Comparison of ENCODE assay signal across 26 mouse cellular contexts in genomic region chr9:70021610-70022009, GRCm38 (mm10). TPM values are rescaled to one million over a fixed set of nuclear protein-coding genes. Genes with fewer than 3 reads are reported as not detected.
DNase-seq lines count a peak whose midpoint lies in the region; ATAC-seq and TF ChIP-seq lines count a peak whose summit lies in the region.
"Had no signal": no experiment of that assay in that cellular context is flagged by ENCODE, and none has a peak within 500 bp of the region (broad histone marks: within the 10 kb centered on the region; RNA-seq: fewer than 3 reads in every experiment).

No protein-coding gene starts in this region.

- peaks cover 34% of the 10 kb centered on the region for H3K36me3 ChIP-seq in heart, embryonic 13.5 days
- peaks cover 56% of the 10 kb centered on the region for H3K36me3 ChIP-seq in liver, embryonic 12.5 days
- H3K36me3 ChIP-seq in liver, postnatal 0 days (replicated peaks; ENCODE audit: insufficient read depth, low read length), result peaks cover 30% of the 10 kb centered on the region
- peaks cover 37% of the 10 kb centered on the region for H3K36me3 ChIP-seq in liver, embryonic 14.5 days (replicated peaks; ENCODE audit: control insufficient read depth, insufficient read depth, low read depth)

- peak overlapping the region; percentile 62 for H3K27ac ChIP-seq in heart, embryonic 13.5 days (replicated peaks)
- H3K27ac ChIP-seq in liver, embryonic 12.5 days, result peak overlapping the region; percentile 42; the same call in 1 of the 2 replicates
- H3K27ac ChIP-seq in liver, postnatal 0 days (ENCODE audit: low read depth), result no peak overlapping the region
- no peak overlapping the region for H3K27ac ChIP-seq in liver, embryonic 14.5 days
- H3K27ac ChIP-seq: embryonic facial prominence, embryonic 15.5 days; forebrain, embryonic 10.5 days; gastrocnemius, adult 2 months; hindbrain, embryonic 10.5 days; hindbrain, embryonic 14.5 days had no signal

- no peaks in the 10 kb centered on the region for H3K27me3 ChIP-seq in heart, embryonic 13.5 days (replicated peaks)
- no peaks in the 10 kb centered on the region for H3K27me3 ChIP-seq in liver, embryonic 12.5 days (replicated peaks)
- no peaks in the 10 kb centered on the region for H3K27me3 ChIP-seq in liver, postnatal 0 days (ENCODE audit: insufficient read depth, low read length)
- H3K27me3 ChIP-seq in liver, embryonic 14.5 days (ENCODE audit: control insufficient read depth, insufficient read depth, low read length), result no peaks in the 10 kb centered on the region
- H3K27me3 ChIP-seq: embryonic facial prominence, embryonic 15.5 days had no signal

- H3K4me1 ChIP-seq in heart, embryonic 13.5 days, result peaks cover 22% of the 10 kb centered on the region
- peaks cover 54% of the 10 kb centered on the region for H3K4me1 ChIP-seq in liver, embryonic 12.5 days
- H3K4me1 ChIP-seq in liver, postnatal 0 days (ENCODE audit: insufficient read depth), result peaks cover 7% of the 10 kb centered on the region
- peaks cover 4 to 20% of the 10 kb centered on the region in 2 experiments; a peak in 3 of 4 replicates for H3K4me1 ChIP-seq in liver, embryonic 14.5 days (replicated peaks; ENCODE audit: control insufficient read depth in 2 of 2, insufficient read depth in 2 of 2, low read length in 1 of 2)
- H3K4me1 ChIP-seq: embryonic facial prominence, embryonic 15.5 days; forebrain, embryonic 10.5 days; hindbrain, embryonic 10.5 days had no signal

- DNase-seq in heart, postnatal 25 days (ENCODE audit: low spot score), result no peak
- no peak for DNase-seq in liver, postnatal 0 days
- no peak for DNase-seq in liver, embryonic 14.5 days (ENCODE audit: low read depth in 3 of 3, low spot score in 3 of 3)
- no peak for DNase-seq in urinary bladder, postnatal 14 days (ENCODE audit: low spot score)
- DNase-seq in right cerebral cortex, adult 2 months (ENCODE audit: low spot score in 2 of 2), result no peak
- DNase-seq: adrenal gland, adult 8-10 months; cerebellum, adult 11 months; cerebellum, adult 8-10 months; cerebellum, postnatal 14 days; embryo, embryonic 11 days; gastrocnemius, adult 2 months; gastrocnemius, postnatal 25 days had no signal

- ATAC-seq in heart, embryonic 13.5 days (ENCODE audit: extremely low read depth, insufficient number of reproducible peaks, low FRiP score, low TSS enrichment), result no peak
- peak; percentile 76 for ATAC-seq in liver, embryonic 12.5 days
- ATAC-seq in liver, postnatal 0 days, result no peak
- ATAC-seq in liver, embryonic 14.5 days (ENCODE audit: insufficient read depth), result peak; percentile 66; the same call in 1 of the 2 replicates
- ATAC-seq in megakaryocyte progenitor cell, adult 5-6 weeks (replicated peaks; ENCODE audit: poor library complexity), result peak; percentile 68
- ATAC-seq: forebrain, embryonic 14.5 days had no signal

- H3K9me3 ChIP-seq in heart, embryonic 13.5 days, result no peaks in the 10 kb centered on the region
- no peaks in the 10 kb centered on the region for H3K9me3 ChIP-seq in liver, embryonic 12.5 days (replicated peaks)
- H3K9me3 ChIP-seq in liver, postnatal 0 days (ENCODE audit: low read length), result no peaks in the 10 kb centered on the region
- no peaks in the 10 kb centered on the region for H3K9me3 ChIP-seq in liver, embryonic 14.5 days (ENCODE audit: control insufficient read depth, low read length)
- H3K9me3 ChIP-seq: embryonic facial prominence, embryonic 15.5 days; forebrain, embryonic 10.5 days; hindbrain, embryonic 10.5 days had no signal

- TF ChIP-seq CTCF in liver, postnatal 0 days (IDR thresholded peaks at IDR 0.05; ENCODE audit: low read depth), result no peak
- no peak for TF ChIP-seq CTCF in liver, embryonic 14.5 days (IDR thresholded peaks at IDR 0.05; ENCODE audit: low read depth)

- 47% methylated on average over 1 of the region's 1 CpGs for WGBS in heart, embryonic 13.5 days
- 23% methylated on average over 1 of the region's 1 CpGs for WGBS in liver, embryonic 12.5 days (ENCODE audit: insufficient replicate concordance)
- 42% methylated on average over 1 of the region's 1 CpGs for WGBS in liver, postnatal 0 days (ENCODE audit: insufficient replicate concordance)
- WGBS in liver, embryonic 14.5 days (ENCODE audit: insufficient replicate concordance), result 14% methylated on average over 1 of the region's 1 CpGs

- no peak for TF ChIP-seq EP300 in liver, postnatal 0 days (IDR thresholded peaks at IDR 0.05; ENCODE audit: low read depth)
- no peak for TF ChIP-seq EP300 in liver, embryonic 14.5 days (IDR thresholded peaks at IDR 0.05; ENCODE audit: low read depth)

- H3K4me3 ChIP-seq in heart, embryonic 13.5 days, result no peak overlapping the region
- no peak overlapping the region for H3K4me3 ChIP-seq in liver, embryonic 12.5 days
- H3K4me3 ChIP-seq in liver, postnatal 0 days (ENCODE audit: low read depth, low read length), result no peak overlapping the region
- H3K4me3 ChIP-seq in liver, embryonic 14.5 days (ENCODE audit: insufficient read depth in 1 of 2, low read depth in 2 of 2, low read length in 2 of 2), result no peak overlapping the region
- H3K4me3 ChIP-seq: embryonic facial prominence, embryonic 15.5 days; erythroblast, embryonic 14.5 days; forebrain, embryonic 10.5 days; gastrocnemius, adult 2 months; hindbrain, embryonic 10.5 days had no signal

- H3K4me2 ChIP-seq in heart, embryonic 13.5 days, result no peak overlapping the region
- H3K4me2 ChIP-seq in liver, embryonic 12.5 days, result no peak overlapping the region
- no peak overlapping the region for H3K4me2 ChIP-seq in liver, postnatal 0 days (ENCODE audit: low read depth, low read length)
- no peak overlapping the region for H3K4me2 ChIP-seq in liver, embryonic 14.5 days (ENCODE audit: low read depth)
- H3K4me2 ChIP-seq: embryonic facial prominence, embryonic 15.5 days; hindbrain, embryonic 14.5 days had no signal

- intact Hi-C loops in heart, postnatal 25 days (cut with DNase I), result no loop called here

- H3K9ac ChIP-seq in heart, embryonic 13.5 days, result 0 out of 2 replicates have a peak overlapping the region, but pooled peaks have one; percentile 3
- H3K9ac ChIP-seq in liver, embryonic 12.5 days, result no peak overlapping the region
- H3K9ac ChIP-seq in liver, postnatal 0 days (replicated peaks), result no peak overlapping the region
- H3K9ac ChIP-seq in liver, embryonic 14.5 days (replicated peaks), result no peak overlapping the region
- H3K9ac ChIP-seq: embryonic facial prominence, embryonic 15.5 days; hindbrain, embryonic 14.5 days had no signal

RNA-seq across cellular contexts. Expression of gene Gtf2a2, which starts 9.3 kb away (rescaled TPM):
- 150 and 170 TPM in 2 replicates for polyA plus RNA-seq in heart, embryonic 13.5 days (2015; fragmentation: Nextera tagmentation; extraction: Ambion mirVana)
- 10 to 100 TPM; 51.3 to 58.7 TPM for total RNA-seq in heart, postnatal 25 days (2021)
- polyA plus RNA-seq in liver, embryonic 12.5 days (2016; fragmentation: Nextera tagmentation; extraction: Ambion mirVana), result 170 and 171 TPM in 2 replicates
- polyA plus RNA-seq in liver, postnatal 0 days (2015; fragmentation: Nextera tagmentation; extraction: Ambion mirVana), result 149 and 154 TPM in 2 replicates
- 34.6 and 55.2 TPM in 2 replicates for polyA plus RNA-seq in liver, embryonic 14.5 days (2012; rRNA removed)
- polyA plus RNA-seq in liver, embryonic 14.5 days (2014; fragmentation: Nextera tagmentation; extraction: Ambion mirVana), result 148 and 150 TPM in 2 replicates
- total RNA-seq in megakaryocyte progenitor cell, adult 5-6 weeks (2015), result 124 and 134 TPM in 2 replicates
- 114 and 115 TPM in 2 replicates for total RNA-seq in megakaryocyte progenitor cell, adult 5-6 weeks (2017)

RNA-seq across cellular contexts. Expression of gene Gcnt3, which starts 16.3 kb away (rescaled TPM):
- polyA plus RNA-seq in heart, embryonic 13.5 days (2015; fragmentation: Nextera tagmentation; extraction: Ambion mirVana), result not detected in 2 replicates
- total RNA-seq in heart, postnatal 25 days (2021), result under 1 TPM in 1 of 2 experiments, not detected in 1; 0.08 TPM
- polyA plus RNA-seq in liver, embryonic 12.5 days (2016; fragmentation: Nextera tagmentation; extraction: Ambion mirVana), result not detected in 2 replicates
- not detected in 2 replicates for polyA plus RNA-seq in liver, postnatal 0 days (2015; fragmentation: Nextera tagmentation; extraction: Ambion mirVana)
- not detected in 2 replicates for polyA plus RNA-seq in liver, embryonic 14.5 days (2012; rRNA removed)
- not detected in 2 replicates for polyA plus RNA-seq in liver, embryonic 14.5 days (2014; fragmentation: Nextera tagmentation; extraction: Ambion mirVana)
- total RNA-seq in megakaryocyte progenitor cell, adult 5-6 weeks (2015), result not detected in 2 replicates
- total RNA-seq in megakaryocyte progenitor cell, adult 5-6 weeks (2017), result not detected in 2 replicates
- total RNA-seq: adrenal gland, adult 8-10 months; adrenal gland, postnatal 36 days; common myeloid progenitor, adult 5-6 weeks; gastrocnemius, adult 2 months; gastrocnemius, postnatal 25 days; granulocyte monocyte progenitor cell, adult 5-6 weeks had no signal
- polyA plus RNA-seq: brain, embryonic 14.5 days; embryonic facial prominence, embryonic 11.5 days; erythroblast, embryonic 14.5 days; forebrain, embryonic 10.5 days; forebrain, embryonic 14.5 days; hindbrain, embryonic 10.5 days; hindbrain, embryonic 14.5 days had no signal

RNA-seq across cellular contexts. Expression of gene Bnip2, which starts 32.3 kb away (rescaled TPM):
- polyA plus RNA-seq in heart, embryonic 13.5 days (2015; fragmentation: Nextera tagmentation; extraction: Ambion mirVana), result 99.8 and 114 TPM in 2 replicates
- 100 to 1,000 TPM in 1 of 2 experiments, 10 to 100 TPM in 1; 97.7 to 108 TPM for total RNA-seq in heart, postnatal 25 days (2021)
- 60.1 and 61.4 TPM in 2 replicates for polyA plus RNA-seq in liver, embryonic 12.5 days (2016; fragmentation: Nextera tagmentation; extraction: Ambion mirVana)
- polyA plus RNA-seq in liver, postnatal 0 days (2015; fragmentation: Nextera tagmentation; extraction: Ambion mirVana), result 38.4 and 42.5 TPM in 2 replicates
- 13.9 and 23.8 TPM in 2 replicates for polyA plus RNA-seq in liver, embryonic 14.5 days (2012; rRNA removed)
- 46.6 and 49.4 TPM in 2 replicates for polyA plus RNA-seq in liver, embryonic 14.5 days (2014; fragmentation: Nextera tagmentation; extraction: Ambion mirVana)
- total RNA-seq in megakaryocyte progenitor cell, adult 5-6 weeks (2015), result 86.9 and 95.9 TPM in 2 replicates
- total RNA-seq in megakaryocyte progenitor cell, adult 5-6 weeks (2017), result 133 and 153 TPM in 2 replicates

Comparison
In these comparisons a context has a peak if more than half of its experiments do, and no peak if none do; other contexts are left out.
1. ATAC-seq: peak in liver, embryonic 12.5 days (single experiment), liver, embryonic 14.5 days (single experiment) and megakaryocyte progenitor cell, adult 5-6 weeks (single experiment); none in heart, embryonic 13.5 days (single experiment) and liver, postnatal 0 days (single experiment).
2. H3K27ac ChIP-seq: peak in heart, embryonic 13.5 days (single experiment) and liver, embryonic 12.5 days (single experiment); none in liver, postnatal 0 days (single experiment) and liver, embryonic 14.5 days (single experiment).